Mouse (Mus musculus): ENCODE measurements around the gene March10. TPM values are rescaled to one million over a fixed set of nuclear protein-coding genes. Genes with fewer than 3 reads are reported as not detected.

Gene March10
- polyA plus RNA-seq, 1 experiment from 2014 or later, result 0.15 TPM

- Histone ChIP-seq H3K4me1 (no peaks in the 10 kb centered on the region), H3K9me3 (no peaks in the 10 kb centered on the region), H3K9ac (no peak overlapping the region), H3K4me2 (replicated peaks) (no peak overlapping the region), H3K36me3 (peaks cover 8% of the 10 kb centered on the region), H3K4me3 (no peak overlapping the region), H3K27ac (no peak overlapping the region), H3K27me3 (replicated peaks) (no peaks in the 10 kb centered on the region)
- ATAC-seq (ENCODE audit: low FRiP score, low read depth), result peak; percentile 74
- WGBS, result 64% methylated on average over 28 of the region's 28 CpGs
These were observed 109.1 kb downstream of the March10 start for GRCm38 (mm10) chr11:105347162-105348161.

DNA sequence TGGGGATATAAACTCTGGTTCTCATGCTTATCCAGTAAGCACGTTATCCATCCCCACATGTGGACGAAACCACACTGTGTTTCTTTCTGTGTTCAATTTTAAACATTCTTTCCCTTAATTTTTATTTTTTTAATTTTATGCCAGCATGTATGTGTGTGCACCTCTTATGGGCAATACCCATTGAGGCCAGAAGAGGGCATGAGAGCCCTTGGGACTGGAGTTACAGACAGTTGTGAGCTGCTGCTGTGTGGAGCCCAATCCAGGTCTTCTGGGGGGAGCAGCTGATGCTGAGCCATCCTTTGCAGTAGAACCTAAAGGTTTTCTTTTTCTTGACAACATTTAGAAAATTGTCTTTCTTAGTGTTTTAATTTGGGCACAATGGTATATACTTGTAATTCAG, 111.3 kb downstream of the March10 start:
- no peaks in the 10 kb centered on the region for H3K27me3 ChIP-seq (replicated peaks)
- WGBS, result 83% methylated on average over 2 of the region's 2 CpGs
- no peak for ATAC-seq (ENCODE audit: low FRiP score, low read depth)
- no peaks in the 10 kb centered on the region for H3K9me3 ChIP-seq
- no peak overlapping the region for H3K4me3 ChIP-seq
- no peak overlapping the region for H3K27ac ChIP-seq
- H3K9ac ChIP-seq, result no peak overlapping the region
- no peaks in the 10 kb centered on the region for H3K4me1 ChIP-seq
- H3K4me2 ChIP-seq (replicated peaks), result no peak overlapping the region
- H3K36me3 ChIP-seq, result peaks cover 11% of the 10 kb centered on the region

GRCm38 (mm10) chr11:105338596-105339390, 117.7 kb downstream of the March10 start:
- no peak overlapping the region for H3K4me2 ChIP-seq (replicated peaks)
- H3K9ac ChIP-seq, result no peak overlapping the region
- no peak for ATAC-seq (ENCODE audit: low FRiP score, low read depth)
- WGBS, result 87% methylated on average over 12 of the region's 12 CpGs
- H3K36me3 ChIP-seq, result peaks cover 3% of the 10 kb centered on the region; the same call in 1 of the 2 replicates
- H3K27ac ChIP-seq, result no peak overlapping the region
- no peak overlapping the region for H3K4me3 ChIP-seq
- no peaks in the 10 kb centered on the region for H3K9me3 ChIP-seq
- no peaks in the 10 kb centered on the region for H3K27me3 ChIP-seq (replicated peaks)
- H3K4me1 ChIP-seq, result no peaks in the 10 kb centered on the region; the same call in 1 of the 2 replicates

GRCm38 (mm10) chr11:105333867-105334670, 122.5 kb downstream of the March10 start:
- no peak overlapping the region for H3K27ac ChIP-seq
- H3K9ac ChIP-seq, result no peak overlapping the region
- no peaks in the 10 kb centered on the region for H3K9me3 ChIP-seq
- H3K4me1 ChIP-seq, result no peaks in the 10 kb centered on the region; the same call in 1 of the 2 replicates
- no peak overlapping the region for H3K4me3 ChIP-seq
- H3K36me3 ChIP-seq, result no peaks in the 10 kb centered on the region
- 76% methylated on average over 8 of the region's 8 CpGs for WGBS
- no peak for ATAC-seq (ENCODE audit: low FRiP score, low read depth)
- no peak overlapping the region for H3K4me2 ChIP-seq (replicated peaks)
- no peaks in the 10 kb centered on the region for H3K27me3 ChIP-seq (replicated peaks)

- ATAC-seq (ENCODE audit: low FRiP score, low read depth), result peak; percentile 29; the same call in 1 of the 2 replicates
These were observed 124.1 kb downstream of the March10 start for GRCm38 (mm10) chr11:105332468-105332867.

DNA sequence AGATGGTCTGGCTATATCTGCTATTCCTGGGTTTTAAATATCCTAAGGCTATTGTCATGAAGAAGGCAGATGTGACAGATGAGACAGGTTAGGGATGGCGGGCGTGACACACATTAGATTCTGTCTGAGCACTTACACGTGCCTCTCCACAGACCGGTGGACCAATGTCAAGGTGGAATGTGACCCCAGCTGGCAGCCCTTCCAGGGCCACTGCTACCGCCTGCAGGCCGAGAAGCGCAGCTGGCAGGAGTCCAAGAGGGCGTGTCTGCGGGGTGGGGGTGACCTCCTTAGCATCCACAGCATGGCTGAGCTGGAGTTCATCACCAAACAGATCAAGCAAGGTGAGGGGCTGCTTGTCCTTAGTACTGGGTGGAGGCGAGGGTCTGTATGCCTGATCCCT, 124.8 kb downstream of the March10 start:
- no peaks in the 10 kb centered on the region for H3K27me3 ChIP-seq (replicated peaks)
- WGBS, result 46% methylated on average over 10 of the region's 10 CpGs
- no peak overlapping the region for H3K27ac ChIP-seq
- 0 out of 2 replicates have a peak, but pooled peaks cover 3% of the 10 kb centered on the region for H3K36me3 ChIP-seq
- no peak overlapping the region for H3K4me2 ChIP-seq (replicated peaks)
- H3K9me3 ChIP-seq, result no peaks in the 10 kb centered on the region
- H3K4me3 ChIP-seq, result no peak overlapping the region
- H3K4me1 ChIP-seq, result no peaks in the 10 kb centered on the region; the same call in 1 of the 2 replicates
- 0 out of 2 replicates have a peak, but pooled peaks have one; percentile 37 for ATAC-seq (ENCODE audit: low FRiP score, low read depth)
- H3K9ac ChIP-seq, result no peak overlapping the region

More at GRCm38 (mm10) chr11:105332468-105332867, 124.1 kb downstream of the March10 start:
- Histone ChIP-seq H3K27ac (no peak overlapping the region), H3K36me3 (0 out of 2 replicates have a peak, but pooled peaks cover 3% of the 10 kb centered on the region), H3K4me2 (replicated peaks) (no peak overlapping the region), H3K27me3 (replicated peaks) (no peaks in the 10 kb centered on the region), H3K4me1 (no peaks in the 10 kb centered on the region; the same call in 1 of the 2 replicates), H3K9me3 (no peaks in the 10 kb centered on the region), H3K9ac (no peak overlapping the region), H3K4me3 (no peak overlapping the region)
- 72% methylated on average over 8 of the region's 8 CpGs for WGBS

GRCm38 (mm10) chr11:105331129-105331528, 125.4 kb downstream of the March10 start:
- H3K27me3 ChIP-seq (replicated peaks), result no peaks in the 10 kb centered on the region
- H3K36me3 ChIP-seq, result 0 out of 2 replicates have a peak, but pooled peaks cover 3% of the 10 kb centered on the region
- no peak for ATAC-seq (ENCODE audit: low FRiP score, low read depth)
- no peak overlapping the region for H3K4me3 ChIP-seq
- H3K4me1 ChIP-seq, result no peaks in the 10 kb centered on the region; the same call in 1 of the 2 replicates
- no peak overlapping the region for H3K4me2 ChIP-seq (replicated peaks)
- H3K27ac ChIP-seq, result no peak overlapping the region
- WGBS, result 93% methylated on average over 3 of the region's 3 CpGs
- H3K9ac ChIP-seq, result no peak overlapping the region
- no peaks in the 10 kb centered on the region for H3K9me3 ChIP-seq

- Histone ChIP-seq H3K4me3 (no peak overlapping the region), H3K9ac (no peak overlapping the region), H3K27ac (no peak overlapping the region), H3K4me2 (replicated peaks) (no peak overlapping the region), H3K36me3 (peaks cover 3% of the 10 kb centered on the region; the same call in 1 of the 2 replicates), H3K27me3 (replicated peaks) (no peaks in the 10 kb centered on the region), H3K9me3 (no peaks in the 10 kb centered on the region), H3K4me1 (no peaks in the 10 kb centered on the region; the same call in 1 of the 2 replicates)
- WGBS, result 75% methylated on average over 9 of the region's 9 CpGs
- ATAC-seq (ENCODE audit: low FRiP score, low read depth), result no peak
These were observed 126.6 kb downstream of the March10 start for GRCm38 (mm10) chr11:105329962-105330361.

DNA sequence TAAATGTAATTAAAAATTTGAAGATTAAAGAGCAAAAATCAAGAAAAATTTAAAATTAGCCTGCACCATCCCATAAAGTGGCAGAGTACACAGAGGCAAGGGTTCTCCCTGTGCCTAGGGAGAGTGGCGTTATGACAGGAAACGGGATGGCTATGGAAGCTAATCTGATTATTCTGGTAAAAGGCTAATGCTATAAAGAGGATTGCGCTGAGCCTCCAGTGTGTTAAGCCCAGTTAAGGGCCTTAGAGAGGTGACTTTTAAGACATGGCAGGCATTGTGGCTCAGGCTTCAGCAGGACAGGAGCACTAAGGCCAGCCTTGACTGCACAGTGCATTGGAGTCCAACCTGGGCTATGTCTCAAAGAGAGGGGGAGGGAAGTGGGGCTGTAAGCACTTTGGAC, 129.4 kb downstream of the March10 start:
- no peak overlapping the region for H3K27ac ChIP-seq
- H3K4me3 ChIP-seq, result no peak overlapping the region
- H3K4me1 ChIP-seq, result no peaks in the 10 kb centered on the region
- 91% methylated on average over 3 of the region's 3 CpGs for WGBS
- H3K9ac ChIP-seq, result no peak overlapping the region
- H3K9me3 ChIP-seq, result no peaks in the 10 kb centered on the region
- no peak overlapping the region for H3K4me2 ChIP-seq (replicated peaks)
- no peaks in the 10 kb centered on the region for H3K27me3 ChIP-seq (replicated peaks)
- ATAC-seq (ENCODE audit: low FRiP score, low read depth), result no peak
- H3K36me3 ChIP-seq, result peaks cover 3% of the 10 kb centered on the region; the same call in 1 of the 2 replicates

DNA sequence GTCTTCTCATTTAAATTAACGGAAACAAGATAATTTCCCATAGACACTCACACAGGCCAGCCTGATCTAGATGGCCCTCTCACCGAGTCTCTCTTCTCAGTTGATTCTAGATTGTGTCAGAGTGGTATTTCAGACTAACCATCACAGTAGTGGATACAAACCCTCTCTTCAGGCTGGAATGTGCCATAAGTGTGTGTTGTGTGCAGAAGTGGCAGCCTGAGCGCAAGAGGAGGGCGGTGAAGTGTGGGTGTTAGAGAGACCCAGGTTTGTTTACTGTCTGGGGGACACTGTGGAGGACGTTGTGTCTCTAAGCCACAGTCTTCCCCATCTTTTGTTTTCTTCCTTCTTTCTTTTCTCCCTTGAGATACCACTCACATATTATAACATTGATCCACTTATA, 133.0 kb downstream of the March10 start:
- Histone ChIP-seq H3K9ac (no peak overlapping the region), H3K36me3 (peaks cover 3% of the 10 kb centered on the region; the same call in 1 of the 2 replicates), H3K27ac (no peak overlapping the region), H3K4me1 (no peaks in the 10 kb centered on the region), H3K27me3 (replicated peaks) (no peaks in the 10 kb centered on the region), H3K9me3 (0 out of 2 replicates have a peak, but pooled peaks cover 3% of the 10 kb centered on the region), H3K4me3 (no peak overlapping the region), H3K4me2 (replicated peaks) (no peak overlapping the region)
- WGBS, result 86% methylated on average over 5 of the region's 5 CpGs
- ATAC-seq (ENCODE audit: low FRiP score, low read depth), result no peak

- Histone ChIP-seq H3K36me3 (no peaks in the 10 kb centered on the region; the same call in 1 of the 2 replicates), H3K9me3 (0 out of 2 replicates have a peak, but pooled peaks cover 3% of the 10 kb centered on the region), H3K4me3 (no peak overlapping the region), H3K9ac (no peak overlapping the region), H3K4me2 (replicated peaks) (no peak overlapping the region), H3K27me3 (replicated peaks) (no peaks in the 10 kb centered on the region), H3K27ac (no peak overlapping the region), H3K4me1 (no peaks in the 10 kb centered on the region)
- WGBS, result 79% methylated on average over 2 of the region's 2 CpGs
- ATAC-seq (ENCODE audit: low FRiP score, low read depth), result no peak
These were observed 135.4 kb downstream of the March10 start for GRCm38 (mm10) chr11:105321090-105321489.
